Mouse (Mus musculus) megakaryocyte progenitor cell, adult 5-6 weeks (primary cell): ENCODE data around the gene Zbtb46. TPM values are rescaled to one million over a fixed set of nuclear protein-coding genes. Genes with fewer than 3 reads are reported as not detected.

Experiments used
- ATAC-seq: replicated peaks from 2 replicates; pipeline ENCODE4 v1.8.0; 2016; ENCODE audit warnings: mild to moderate bottlenecking, moderate TSS enrichment, inconsistent platforms; ENCODE audit not compliant: poor library complexity
- total RNA-seq, 2 experiments: library from RNA; stranded (forward) in 1 of 2; stranded (reverse) in 1 of 2; fragments of 157-497, 149-512 nt in 1 of 2; fragments of 200-1000 nt in 1 of 2; gene quantifications; 2 replicates each; pipeline versions ENCODE4 v1.2.3 to v1.2.4; 2015 to 2017

Zbtb46 gene
- total RNA-seq, 2 experiments from 2014 or later, result 1.8 to 1.9 TPM

- no peak for ATAC-seq
These were observed 89.2 kb downstream of the Zbtb46 start for GRCm38 (mm10) chr2:181370001-181370400.

- ATAC-seq, result peak; percentile 45
These were observed 93.6 kb downstream of the Zbtb46 start for GRCm38 (mm10) chr2:181365655-181366075.

GRCm38 (mm10) chr2:181364860-181365596 is 94.2 kb downstream of the Zbtb46 start, which contains the start of the genes Zgpat and Arfrp1:
Zgpat (plus strand) TSS chr2:181364928.
Arfrp1 (minus strand) TSS chr2:181365404.
- peak; percentile 89 for ATAC-seq

GRCm38 (mm10) chr2:181364487-181364859 is 94.8 kb downstream of the Zbtb46 start:
- no peak for ATAC-seq

- ATAC-seq, result no peak
These were observed 95.3 kb downstream of the Zbtb46 start for GRCm38 (mm10) chr2:181363946-181364345.

GRCm38 (mm10) chr2:181356780-181357179 is 102.4 kb downstream of the Zbtb46 start:
- ATAC-seq, result no peak

- no peak for ATAC-seq
These were observed 116.5 kb downstream of the Zbtb46 start for GRCm38 (mm10) chr2:181342766-181343165.

GRCm38 (mm10) chr2:181340426-181340825 is 118.8 kb downstream of the Zbtb46 start:
- ATAC-seq, result no peak

Other genes starting within 250 kb of the Zbtb46 start
- gene Srms, start 246.2 kb downstream of the Zbtb46 start, total RNA-seq (2015), result not detected in 2 replicates
- not detected in 2 replicates for gene Srms, start 246.2 kb downstream of the Zbtb46 start, total RNA-seq (2017)
- not detected in 2 replicates for gene Fndc11, start 239.4 kb downstream of the Zbtb46 start, total RNA-seq (2015)
- not detected in 2 replicates for gene Fndc11, start 239.4 kb downstream of the Zbtb46 start, total RNA-seq (2017)
- 3.4 and 5.0 TPM in 2 replicates for gene Helz2, start 217.4 kb downstream of the Zbtb46 start, total RNA-seq (2015)
- 4.0 and 4.8 TPM in 2 replicates for gene Helz2, start 217.4 kb downstream of the Zbtb46 start, total RNA-seq (2017)
- gene Gmeb2, start 171.4 kb downstream of the Zbtb46 start, total RNA-seq (2015), result 12.5 and 12.6 TPM in 2 replicates
- 13.4 and 13.6 TPM in 2 replicates for gene Gmeb2, start 171.4 kb downstream of the Zbtb46 start, total RNA-seq (2017)
- not detected in 2 replicates for gene Stmn3, start 144.9 kb downstream of the Zbtb46 start, total RNA-seq (2015)
- gene Stmn3, start 144.9 kb downstream of the Zbtb46 start, total RNA-seq (2017), result not detected in 2 replicates
- gene Rtel1, start 139.7 kb downstream of the Zbtb46 start, total RNA-seq (2015), result 53.4 and 78.0 TPM in 2 replicates
- 41.9 and 53.0 TPM in 2 replicates for gene Rtel1, start 139.7 kb downstream of the Zbtb46 start, total RNA-seq (2017)
- 7.0 and 8.2 TPM in 2 replicates for gene Zgpat, start 94.5 kb downstream of the Zbtb46 start, total RNA-seq (2015)
- gene Zgpat, start 94.5 kb downstream of the Zbtb46 start, total RNA-seq (2017), result 38.2 and 48.2 TPM in 2 replicates
- 26.8 and 28.6 TPM in 2 replicates for gene Arfrp1, start 94.0 kb downstream of the Zbtb46 start, total RNA-seq (2015)
- gene Arfrp1, start 94.0 kb downstream of the Zbtb46 start, total RNA-seq (2017), result 62.1 and 70.2 TPM in 2 replicates
- gene Lime1, start 79.3 kb downstream of the Zbtb46 start, total RNA-seq (2015), result 25.4 and 26.5 TPM in 2 replicates
- 12.7 and 18.1 TPM in 2 replicates for gene Lime1, start 79.3 kb downstream of the Zbtb46 start, total RNA-seq (2017)
- not detected in 2 replicates for gene Abhd16b, start 33.8 kb upstream of the Zbtb46 start, total RNA-seq (2015)
- gene Abhd16b, start 33.8 kb upstream of the Zbtb46 start, total RNA-seq (2017), result not detected in 2 replicates
- 47.1 and 60.0 TPM in 2 replicates for gene Tpd52l2, start 37.7 kb upstream of the Zbtb46 start, total RNA-seq (2015)
- gene Tpd52l2, start 37.7 kb upstream of the Zbtb46 start, total RNA-seq (2017), result 99.2 and 119 TPM in 2 replicates
- 25.0 and 30.7 TPM in 2 replicates for gene Dnajc5, start 61.1 kb upstream of the Zbtb46 start, total RNA-seq (2015)
- gene Dnajc5, start 61.1 kb upstream of the Zbtb46 start, total RNA-seq (2017), result 37.4 and 40.0 TPM in 2 replicates
- gene Uckl1, start 125.5 kb upstream of the Zbtb46 start, total RNA-seq (2015), result 72.0 and 87.0 TPM in 2 replicates
- 54.7 and 67.0 TPM in 2 replicates for gene Uckl1, start 125.5 kb upstream of the Zbtb46 start, total RNA-seq (2017)
- gene Prpf6, start 132.4 kb upstream of the Zbtb46 start, total RNA-seq (2015), result 19.2 and 20.3 TPM in 2 replicates
- 79.3 and 93.2 TPM in 2 replicates for gene Prpf6, start 132.4 kb upstream of the Zbtb46 start, total RNA-seq (2017)
- gene Zfp512b, start 133.4 kb upstream of the Zbtb46 start, total RNA-seq (2015), result 8.1 and 13.5 TPM in 2 replicates
- gene Zfp512b, start 133.4 kb upstream of the Zbtb46 start, total RNA-seq (2017), result 7.6 and 16.4 TPM in 2 replicates
- 9.0 and 10.9 TPM in 2 replicates for gene Samd10, start 139.8 kb upstream of the Zbtb46 start, total RNA-seq (2015)
- 2.0 TPM in 2 replicates for gene Samd10, start 139.8 kb upstream of the Zbtb46 start, total RNA-seq (2017)
- gene Gm29797, start 197.6 kb upstream of the Zbtb46 start, total RNA-seq (2015), result not detected in 2 replicates
- not detected in 2 replicates for gene Gm29797, start 197.6 kb upstream of the Zbtb46 start, total RNA-seq (2017)
- gene Sox18, start 212.2 kb upstream of the Zbtb46 start, total RNA-seq (2015), result not detected in 2 replicates
- not detected in 2 replicates for gene Sox18, start 212.2 kb upstream of the Zbtb46 start, total RNA-seq (2017)
- 21.5 and 22.3 TPM in 2 replicates for gene Tcea2, start 220.9 kb upstream of the Zbtb46 start, total RNA-seq (2015)
- gene Tcea2, start 220.9 kb upstream of the Zbtb46 start, total RNA-seq (2017), result 8.7 and 9.8 TPM in 2 replicates
- 330 and 337 TPM in 2 replicates for gene Rgs19, start 234.6 kb upstream of the Zbtb46 start, total RNA-seq (2015)
- gene Rgs19, start 234.6 kb upstream of the Zbtb46 start, total RNA-seq (2017), result 81.1 and 100 TPM in 2 replicates
- gene Lkaaear1, start 239.0 kb upstream of the Zbtb46 start, total RNA-seq (2015), result not detected in 2 replicates
- not detected in 2 replicates for gene Lkaaear1, start 239.0 kb upstream of the Zbtb46 start, total RNA-seq (2017)